Mouse (Mus musculus) T-helper 2 cell (primary cell): ENCODE measurements at regions not wholly inside any gene's neighbourhood (a gene's known extent, or its start where the extent isn't known, plus 50 kb on each side); places are given as distances from the start of the nearest gene placed in this dataset.

ENCODE experiments used
- in situ Hi-C: fragments of 300-600 bp; cut with MboI, MseI; formaldehyde crosslinking; loops from one replicate; pipeline ENCODE4 v1.15.1; 2025; ENCODE audit warnings: high pct_unique_total_duplicates

- in situ Hi-C loops: no loop called here
Observed at GRCm38 (mm10) chr8:95980405-95980804, 92.1 kb upstream of the Got2 start.

DNA sequence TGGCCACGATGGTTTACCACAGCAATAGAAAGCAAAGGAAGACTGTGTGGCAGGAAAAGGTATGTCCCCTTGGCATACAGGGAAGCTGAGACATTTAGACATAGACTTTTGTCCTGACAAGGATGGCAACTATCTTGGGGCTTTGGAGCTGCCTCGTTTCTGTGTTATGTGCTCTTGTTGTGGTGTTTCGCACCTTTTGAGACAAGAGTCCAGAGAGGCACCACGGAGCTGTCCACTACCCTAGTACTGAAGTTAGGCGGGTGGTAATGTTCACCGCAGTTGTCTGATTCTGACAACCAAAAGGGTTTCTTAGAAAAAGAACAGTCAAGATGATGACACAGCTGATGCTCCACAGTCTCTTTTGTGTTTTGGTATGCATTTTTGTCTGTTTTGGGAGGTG is 90.9 kb upstream of the Got2 start:
- in situ Hi-C loops: no loop called here

DNA sequence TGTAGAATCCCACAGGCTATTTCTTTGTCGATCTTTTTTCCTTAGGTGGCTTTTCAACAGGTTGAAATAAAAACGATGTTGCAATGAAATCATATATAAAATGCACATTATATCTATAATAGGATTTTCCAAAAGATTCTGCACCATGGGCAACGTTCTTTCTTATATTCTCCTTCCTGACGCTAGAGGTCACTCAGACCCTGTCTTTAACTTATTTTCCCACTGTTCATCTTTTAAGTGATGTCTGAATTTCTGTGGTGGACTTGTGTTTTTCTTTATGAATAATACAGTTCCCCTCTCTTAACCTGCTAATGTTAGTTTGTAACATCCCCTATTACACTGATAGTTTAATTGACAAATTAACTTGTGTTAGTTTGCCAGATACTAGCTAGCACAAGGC is 86.5 kb upstream of the Got2 start:
- in situ Hi-C loops: loop anchor here (25.0 kb wide), 1 partner anchor 512 kb away; no protein-coding TSS in a partner anchor

- in situ Hi-C loops: loop anchor here (25.0 kb wide), 1 partner anchor 513 kb away; no protein-coding TSS in a partner anchor
Observed at GRCm38 (mm10) chr8:95974231-95974630, 85.9 kb upstream of the Got2 start.

GRCm38 (mm10) chr8:95973571-95973970 is 85.2 kb upstream of the Got2 start:
- in situ Hi-C loops: loop anchor here (25.0 kb wide), 1 partner anchor 514 kb away; no protein-coding TSS in a partner anchor

- in situ Hi-C loops: loop anchor here (25.0 kb wide), 1 partner anchor 518 kb away; no protein-coding TSS in a partner anchor
Observed at GRCm38 (mm10) chr8:95968828-95969227, 80.5 kb upstream of the Got2 start.

DNA sequence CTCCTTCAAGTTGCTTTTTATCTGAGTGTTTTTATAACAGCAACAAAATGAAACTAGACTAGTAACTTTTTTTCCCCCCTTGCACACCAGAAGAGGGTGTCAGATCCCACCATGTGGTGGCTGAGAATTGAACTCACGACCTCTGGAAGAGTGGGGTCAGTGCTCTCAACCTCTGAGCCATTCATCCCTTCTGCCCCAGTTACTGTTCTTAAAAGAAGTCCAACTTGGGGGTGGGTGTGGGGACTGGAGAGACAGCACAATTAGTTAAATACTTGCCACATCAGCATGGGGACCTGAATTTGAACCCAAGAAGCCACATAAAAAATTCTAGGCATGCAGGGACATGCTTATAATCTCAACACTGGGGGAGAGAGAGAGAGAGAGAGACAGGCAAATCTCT is 78.1 kb upstream of the Got2 start:
- in situ Hi-C loops: loop anchor here (25.0 kb wide), 1 partner anchor 521 kb away; no protein-coding TSS in a partner anchor

GRCm38 (mm10) chr8:95952257-95952656 is 63.9 kb upstream of the Got2 start:
- in situ Hi-C loops: loop anchor here (25.0 kb wide), 1 partner anchor 535 kb away; no protein-coding TSS in a partner anchor

GRCm38 (mm10) chr8:95951794-95952193 is 63.4 kb upstream of the Got2 start:
- in situ Hi-C loops: loop anchor here (25.0 kb wide), 1 partner anchor 536 kb away; no protein-coding TSS in a partner anchor
